Mouse (Mus musculus) kidney, adult 2 months (tissue): ENCODE results near the gene Crip1.

ENCODE experiments used
- CTCF ChIP-seq: fragments of 200-500 bp; conservative IDR thresholded peaks from 2 replicates; pipeline ENCODE4 v1.5.1; 2011; ENCODE audit warnings: low read depth, mild to moderate bottlenecking, control low read depth, low read length, moderate library complexity, mixed read lengths; ENCODE audit not compliant: insufficient read depth, insufficient read length
- POLR2A ChIP-seq: fragments of 200-500 bp; IDR thresholded peaks from one replicate; pipeline ENCODE4 v1.6.1; 2011; ENCODE audit warnings: low read depth, low read length, control low read depth

DNA sequence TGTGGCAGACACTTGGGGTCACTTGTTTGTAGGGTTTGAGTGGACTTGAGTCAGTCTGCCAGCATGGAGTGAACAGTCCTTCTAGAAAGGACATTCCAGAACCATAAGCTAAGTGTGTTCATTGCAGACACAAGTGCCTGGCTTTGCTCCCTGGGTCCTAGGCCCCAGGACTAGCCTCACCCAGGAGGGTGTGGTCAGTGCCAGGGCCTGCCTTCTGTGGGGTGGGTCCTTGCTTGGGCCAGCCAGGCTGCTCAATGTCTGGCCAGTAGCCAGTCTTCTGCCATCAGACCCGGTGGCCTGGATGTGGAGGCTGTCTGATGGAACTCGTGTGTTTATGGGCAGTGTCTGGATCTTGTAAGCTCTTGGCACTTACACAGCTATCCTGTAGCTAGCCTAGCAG, 13.5 kb upstream of the Crip1 start:
- no peak for TF ChIP-seq POLR2A
- no peak for TF ChIP-seq CTCF
